In the genomic region with DNA sequence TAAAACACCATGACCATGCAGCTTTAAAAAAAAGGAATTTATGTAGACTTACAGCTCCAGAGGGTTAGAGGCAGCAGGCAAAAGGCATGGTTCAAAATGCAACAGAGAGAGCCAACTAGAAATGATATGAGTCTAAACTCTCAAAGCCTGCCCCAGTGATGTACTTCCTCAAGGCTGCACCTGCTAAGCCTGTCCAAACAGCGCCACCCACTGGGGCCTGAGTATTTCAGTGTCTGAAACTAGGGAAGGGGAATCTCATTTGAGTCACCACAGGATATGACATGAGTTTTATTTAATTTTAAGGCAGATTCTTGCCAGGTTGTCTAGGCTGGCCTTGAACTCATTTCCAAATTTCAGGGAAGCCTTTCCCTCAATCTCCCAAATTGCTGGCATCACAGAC, we compare ENCODE assay signal across 8 mouse cellular contexts. TPM values are rescaled to one million over a fixed set of nuclear protein-coding genes. Genes with fewer than 3 reads are reported as not detected.
DNase-seq lines count a peak whose midpoint lies in the region; ATAC-seq lines count a peak whose summit lies in the region.

No protein-coding gene starts in this region.

- intact Hi-C loops in gastrocnemius, postnatal 14 days (cut with DNase I; ENCODE audit: low total_unique reads) = no loop called here
- intact Hi-C loops in gastrocnemius, postnatal 36 days (cut with DNase I) = no loop called here

- DNase-seq in gastrocnemius, postnatal 14 days = peak; percentile 32
- DNase-seq in gastrocnemius, postnatal 36 days = no peak
- DNase-seq in urinary bladder, postnatal 14 days (ENCODE audit: low spot score) = peak; percentile 37
- no peak for DNase-seq in urinary bladder, postnatal 4 days (ENCODE audit: low spot score in 2 of 2)
- peak; percentile 42 for DNase-seq in embryo, embryonic 11 days
- peak; percentile 51 for DNase-seq in naive thymus-derived CD4-positive, alpha-beta T cell, adult 2 months (ENCODE audit: low read depth)

- ATAC-seq in erythroblast, adult 5-6 weeks (replicated peaks; ENCODE audit: low FRiP score, poor library complexity, severe bottlenecking) = no peak
- no peak for ATAC-seq in cerebellum, adult (ENCODE audit: insufficient number of reproducible peaks, low FRiP score, low TSS enrichment)

RNA-seq across cellular contexts. Expression of a gene that starts 4.9 kb away (rescaled TPM):
- total RNA-seq in gastrocnemius, postnatal 14 days (2021) = 10 to 100 TPM; 55.3 to 68.7 TPM
- 10 to 100 TPM; 40.6 to 45.2 TPM for total RNA-seq in gastrocnemius, postnatal 36 days (2021)
- 64.0 and 64.9 TPM in 2 replicates for total RNA-seq in erythroblast, adult 5-6 weeks (2015; ENCODE audit: low replicate concordance)
- 57.6 and 63.9 TPM in 2 replicates for total RNA-seq in erythroblast, adult 5-6 weeks (2017; ENCODE audit: low replicate concordance)

RNA-seq across cellular contexts. Expression of a gene that starts 57.9 kb away (rescaled TPM):
- not detected for total RNA-seq in gastrocnemius, postnatal 14 days (2021)
- total RNA-seq in gastrocnemius, postnatal 36 days (2021) = not detected
- 1.3 TPM in 1 of 2 replicates, not detected in the other for total RNA-seq in erythroblast, adult 5-6 weeks (2015; ENCODE audit: low replicate concordance)
- not detected in 2 replicates for total RNA-seq in erythroblast, adult 5-6 weeks (2017; ENCODE audit: low replicate concordance)

Comparison
In these comparisons a context has a peak if more than half of its experiments do, and no peak if none do; other contexts are left out.
1. DNase-seq: peak in gastrocnemius, postnatal 14 days (single experiment), urinary bladder, postnatal 14 days (single experiment), embryo, embryonic 11 days (single experiment) and naive thymus-derived CD4-positive, alpha-beta T cell, adult 2 months (single experiment); none in gastrocnemius, postnatal 36 days (0 of 2) and urinary bladder, postnatal 4 days (0 of 2).